Mouse (Mus musculus) megakaryocyte, embryonic 14.5 days (primary cell): ENCODE measurements at regions not wholly inside any gene's neighbourhood (a gene's known extent, or its start where the extent isn't known, plus 50 kb on each side); places are given as distances from the start of the nearest gene placed in this dataset.

ENCODE experiments used
- H3K27me3 ChIP-seq: replicated peaks from 2 replicates; pipeline ENCODE3; 2012; ENCODE audit warnings: inconsistent platforms
- H3K36me3 ChIP-seq: replicated peaks from 2 replicates; pipeline ENCODE3; 2012; ENCODE audit warnings: low read length, inconsistent platforms, mixed read lengths
- H3K4me1 ChIP-seq: 2 replicates; pipeline ENCODE4 v1.6.1; 2012; ENCODE audit warnings: inconsistent platforms
- H3K4me3 ChIP-seq: replicated peaks from 2 replicates; pipeline ENCODE3; 2012; ENCODE audit warnings: moderate library complexity, mild to moderate bottlenecking, inconsistent platforms
- H3K9me3 ChIP-seq: 2 replicates; pipeline ENCODE4 v1.6.1; 2012; ENCODE audit warnings: inconsistent platforms
- FLI1 ChIP-seq: IDR thresholded peaks from 2 replicates; pipeline ENCODE4 v1.6.1; 2012; ENCODE audit warnings: low read length, inconsistent platforms, mixed read lengths
- GATA1 ChIP-seq: IDR thresholded peaks from 3 replicates; pipeline ENCODE4 v1.6.1; 2012; ENCODE audit warnings: mixed read lengths, low read length, inconsistent platforms, borderline replicate concordance

DNA sequence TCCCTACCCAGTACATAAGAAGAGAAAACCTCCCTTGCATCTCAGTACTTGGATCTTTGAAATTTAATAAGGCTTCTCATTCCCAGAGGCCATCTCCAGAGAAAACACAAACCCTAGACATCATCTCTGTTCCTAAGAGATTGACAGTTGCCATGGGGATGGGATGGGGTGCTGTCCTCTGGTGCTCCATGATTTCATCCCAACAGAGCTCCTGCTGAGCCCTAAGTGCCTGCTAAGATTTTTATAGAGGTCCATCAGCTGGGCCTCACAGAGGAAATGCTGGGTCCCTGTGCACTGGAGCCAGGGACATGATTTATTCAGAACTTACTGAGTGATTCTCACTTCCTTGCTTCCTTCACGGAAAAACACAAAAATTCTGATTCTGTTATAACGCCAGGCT, 1800.8 kb upstream of the 5930422O12Rik start:
- no peak for TF ChIP-seq FLI1
- TF ChIP-seq GATA1 = no peak
- Histone ChIP-seq H3K27me3 (no peaks in the 10 kb centered on the region), H3K36me3 (no peaks in the 10 kb centered on the region), H3K9me3 (no peaks in the 10 kb centered on the region; the same call in 1 of the 2 replicates), H3K4me1 (no peaks in the 10 kb centered on the region), H3K4me3 (no peak overlapping the region)

DNA sequence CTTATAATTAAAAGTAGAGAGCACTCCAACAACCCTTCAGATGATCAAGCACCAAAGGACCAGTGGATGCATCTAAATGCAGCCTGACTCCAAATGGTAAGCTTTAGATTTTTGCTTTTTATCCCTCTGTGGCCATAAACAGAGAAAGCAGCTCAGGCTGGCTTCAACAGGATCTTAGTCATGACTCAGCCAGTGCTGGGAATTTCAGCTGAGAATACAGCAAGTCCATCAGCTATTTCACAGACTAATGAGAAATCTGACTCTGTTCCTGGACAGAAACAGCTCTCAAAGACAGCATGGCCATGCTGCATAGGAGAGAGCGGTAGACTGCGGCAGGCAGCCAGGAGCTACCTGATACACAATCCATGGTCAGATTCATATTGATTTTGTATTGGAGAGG, 1800.4 kb upstream of the 5930422O12Rik start:
- Histone ChIP-seq H3K4me1 (no peaks in the 10 kb centered on the region), H3K27me3 (no peaks in the 10 kb centered on the region), H3K36me3 (no peaks in the 10 kb centered on the region), H3K4me3 (no peak overlapping the region), H3K9me3 (no peaks in the 10 kb centered on the region; the same call in 1 of the 2 replicates)
- TF ChIP-seq GATA1 = no peak
- no peak for TF ChIP-seq FLI1

GRCm38 (mm10) chr8:31638417-31638816, 1790.1 kb upstream of the 5930422O12Rik start:
- Histone ChIP-seq H3K27me3 (no peaks in the 10 kb centered on the region), H3K36me3 (no peaks in the 10 kb centered on the region), H3K4me1 (no peaks in the 10 kb centered on the region), H3K9me3 (no peaks in the 10 kb centered on the region), H3K4me3 (no peak overlapping the region)
- no peak for TF ChIP-seq GATA1
- no peak for TF ChIP-seq FLI1

DNA sequence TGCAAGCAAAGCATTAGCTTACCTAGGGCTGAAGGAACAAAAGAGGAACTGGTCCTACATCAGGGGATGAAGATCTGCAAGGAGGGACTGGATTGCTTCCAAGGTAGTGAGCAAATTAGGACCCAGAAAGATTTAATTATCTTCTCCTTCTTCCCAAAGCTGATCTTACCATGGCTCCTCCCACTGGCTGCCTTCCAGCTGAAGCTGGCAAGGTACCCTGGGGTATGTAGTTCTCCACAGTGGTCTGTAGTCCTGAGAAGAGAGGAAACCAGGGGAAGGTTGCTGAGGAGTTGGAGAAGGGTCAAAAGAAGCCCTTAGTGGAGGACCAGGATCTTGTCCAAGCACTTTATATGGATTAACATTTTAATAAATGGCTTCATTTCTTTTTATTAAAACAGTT, 1764.8 kb upstream of the 5930422O12Rik start:
- no peak for TF ChIP-seq FLI1
- no peak for TF ChIP-seq GATA1
- Histone ChIP-seq H3K4me3 (no peak overlapping the region), H3K27me3 (no peaks in the 10 kb centered on the region), H3K4me1 (0 out of 2 replicates have a peak, but pooled peaks cover 3% of the 10 kb centered on the region), H3K36me3 (no peaks in the 10 kb centered on the region), H3K9me3 (0 out of 2 replicates have a peak, but pooled peaks cover 4% of the 10 kb centered on the region)

- H3K4me3 ChIP-seq = no peak overlapping the region
- no peaks in the 10 kb centered on the region for H3K27me3 ChIP-seq
- TF ChIP-seq FLI1 = no peak
- no peak for TF ChIP-seq GATA1
- H3K4me1 ChIP-seq = no peaks in the 10 kb centered on the region
- 0 out of 2 replicates have a peak, but pooled peaks cover 4% of the 10 kb centered on the region for H3K9me3 ChIP-seq
- no peaks in the 10 kb centered on the region for H3K36me3 ChIP-seq
Measured at GRCm38 (mm10) chr8:31665485-31665884, 1763.0 kb upstream of the 5930422O12Rik start.

DNA sequence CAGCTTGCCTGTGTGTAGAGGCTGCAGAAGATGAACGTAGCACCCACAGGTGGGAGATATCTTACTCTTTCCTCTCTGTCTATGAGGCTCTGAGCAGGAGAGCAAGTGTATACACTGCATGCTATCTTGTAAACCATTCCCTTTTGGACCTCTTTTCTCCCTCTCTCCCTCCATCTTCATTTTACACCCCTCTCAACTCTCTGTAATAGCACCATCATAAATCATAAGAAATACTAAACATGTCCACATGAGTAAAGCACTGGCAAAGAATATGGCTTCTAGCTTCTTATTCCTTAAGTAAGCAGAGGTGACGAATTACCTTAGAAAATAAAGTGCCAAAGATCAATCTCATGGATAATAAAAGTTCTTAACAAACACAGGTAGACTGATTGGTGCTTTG, 1724.3 kb upstream of the 5930422O12Rik start:
- no peaks in the 10 kb centered on the region for H3K4me1 ChIP-seq
- H3K27me3 ChIP-seq = no peaks in the 10 kb centered on the region
- no peak for TF ChIP-seq GATA1
- TF ChIP-seq FLI1 = no peak
- H3K9me3 ChIP-seq = no peaks in the 10 kb centered on the region
- H3K36me3 ChIP-seq = no peaks in the 10 kb centered on the region
- H3K4me3 ChIP-seq = no peak overlapping the region

DNA sequence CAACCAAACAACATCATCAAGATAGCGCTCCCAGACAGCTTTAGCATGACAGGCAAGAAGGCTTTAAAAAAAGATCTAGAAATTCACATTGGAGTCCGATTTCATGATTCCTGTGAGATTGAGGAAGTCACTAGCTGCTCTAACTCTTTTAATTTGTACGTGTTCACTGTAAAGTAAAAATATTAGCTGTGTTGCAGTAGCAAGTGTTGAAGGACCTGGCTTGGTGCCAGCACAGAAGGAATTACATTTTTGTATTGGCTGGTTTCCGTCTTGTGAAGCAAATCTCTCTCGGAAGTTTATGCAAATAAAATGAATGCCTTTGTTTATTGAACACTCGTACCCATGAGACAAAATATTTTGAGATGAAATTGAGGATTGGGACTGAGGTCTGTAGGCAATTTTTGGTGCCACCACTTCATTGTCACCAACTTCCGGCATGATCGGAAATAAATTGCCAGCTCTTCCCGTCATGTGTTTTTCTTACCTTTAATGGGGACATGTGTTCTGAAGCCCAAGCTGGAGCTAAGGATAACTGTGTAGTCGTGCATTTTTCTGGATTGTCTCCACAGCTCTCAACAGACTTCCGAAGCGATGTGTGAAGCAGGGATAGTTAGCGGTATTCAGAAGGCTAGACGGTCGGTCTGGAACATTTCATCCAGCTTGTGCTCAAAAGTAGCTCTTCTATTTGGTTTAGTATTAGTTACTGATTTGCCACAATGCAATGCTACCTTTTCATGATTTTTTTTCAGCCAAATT, 1715.0 kb upstream of the 5930422O12Rik start:
- Histone ChIP-seq H3K9me3 (peaks cover 9% of the 10 kb centered on the region), H3K4me3 (no peak overlapping the region), H3K4me1 (no peaks in the 10 kb centered on the region), H3K27me3 (no peaks in the 10 kb centered on the region), H3K36me3 (no peaks in the 10 kb centered on the region)
- TF ChIP-seq FLI1 (no peak), GATA1 (no peak)

GRCm38 (mm10) chr8:31714077-31714458, 1714.4 kb upstream of the 5930422O12Rik start:
- no peaks in the 10 kb centered on the region for H3K27me3 ChIP-seq
- no peaks in the 10 kb centered on the region for H3K4me1 ChIP-seq
- TF ChIP-seq FLI1 = no peak
- TF ChIP-seq GATA1 = no peak
- H3K4me3 ChIP-seq = no peak overlapping the region
- H3K36me3 ChIP-seq = no peaks in the 10 kb centered on the region
- H3K9me3 ChIP-seq = peaks cover 14% of the 10 kb centered on the region

GRCm38 (mm10) chr8:31720021-31720420, 1708.5 kb upstream of the 5930422O12Rik start:
- H3K27me3 ChIP-seq = no peaks in the 10 kb centered on the region
- H3K4me3 ChIP-seq = no peak overlapping the region
- no peak for TF ChIP-seq FLI1
- no peak for TF ChIP-seq GATA1
- peaks cover 13% of the 10 kb centered on the region for H3K9me3 ChIP-seq
- H3K36me3 ChIP-seq = no peaks in the 10 kb centered on the region
- no peaks in the 10 kb centered on the region for H3K4me1 ChIP-seq

DNA sequence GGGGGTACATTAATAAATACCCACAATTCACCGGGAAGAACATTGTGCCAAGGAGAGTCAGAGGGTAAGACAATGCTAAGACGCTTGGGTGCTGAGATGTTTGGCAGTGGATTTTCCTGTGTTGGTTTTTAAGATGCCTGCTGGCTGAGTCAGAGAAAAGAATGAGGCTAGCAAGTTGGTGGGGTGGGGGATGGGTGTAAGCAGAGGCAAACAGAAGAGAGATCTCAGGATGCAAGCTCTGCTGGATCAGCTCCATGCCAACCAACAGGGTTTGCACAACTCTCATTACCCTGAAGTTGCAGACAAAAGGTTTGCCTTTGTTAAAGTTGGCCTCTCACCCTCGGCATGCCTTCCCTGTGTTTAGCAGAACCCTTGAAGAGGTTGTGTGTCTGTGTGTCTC, 1707.9 kb upstream of the 5930422O12Rik start:
- no peak overlapping the region for H3K4me3 ChIP-seq
- H3K36me3 ChIP-seq = no peaks in the 10 kb centered on the region
- TF ChIP-seq GATA1 (no peak), FLI1 (no peak)
- no peaks in the 10 kb centered on the region for H3K4me1 ChIP-seq
- no peaks in the 10 kb centered on the region for H3K27me3 ChIP-seq
- peaks cover 13% of the 10 kb centered on the region; the same call in 1 of the 2 replicates for H3K9me3 ChIP-seq
